Mouse (Mus musculus): ENCODE measurements around the gene Uts2b. TPM values are rescaled to one million over a fixed set of nuclear protein-coding genes. Genes with fewer than 3 reads are reported as not detected.

Uts2b gene
- polyA plus RNA-seq, 1 experiment from 2014 or later: 12.7 TPM

Other genes with a start within 250 kb of the Uts2b start
- gene Ostn, start 62.8 kb downstream of the Uts2b start, polyA plus RNA-seq (2015; fragmentation: Nextera tagmentation; extraction: Ambion mirVana): not detected in 2 replicates
- gene Ccdc50, start 18.6 kb upstream of the Uts2b start, polyA plus RNA-seq (2015; fragmentation: Nextera tagmentation; extraction: Ambion mirVana): 27.3 and 28.9 TPM in 2 replicates

All from heart, embryonic 15.5 days (tissue).